In the genomic region with DNA sequence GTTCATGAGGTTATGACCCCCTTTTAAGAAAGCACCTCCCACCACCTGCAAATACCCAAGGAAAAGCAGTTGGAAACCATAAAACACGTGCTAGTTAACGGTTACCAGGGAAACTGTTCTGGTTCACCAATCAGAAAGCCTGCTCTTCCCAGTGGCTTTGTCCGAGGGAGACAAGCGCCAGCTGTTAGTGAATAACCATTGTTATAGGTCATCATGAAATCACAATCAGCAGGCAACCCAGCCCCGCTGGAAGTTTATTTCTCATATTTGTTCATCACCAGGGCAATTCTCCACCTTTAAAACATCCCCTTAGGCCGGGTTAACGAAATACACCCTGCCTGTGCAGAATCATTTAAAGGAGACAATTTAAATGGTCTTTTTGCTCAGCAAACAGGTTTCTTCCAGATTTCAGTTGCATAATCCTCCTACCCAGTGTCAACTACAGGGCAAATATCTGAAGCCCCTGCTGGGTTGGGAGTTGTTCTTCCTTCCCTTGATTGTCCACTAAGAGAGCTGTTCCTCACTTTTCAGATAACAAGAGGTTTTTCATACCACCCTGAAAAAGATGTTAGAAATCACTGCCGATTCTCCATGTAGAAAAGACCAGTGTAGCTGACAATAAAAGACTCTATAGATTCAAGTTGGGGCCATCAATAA, we compare ENCODE assay signal across 7 mouse cellular contexts.
DNase-seq lines count a peak whose midpoint lies in the region; ATAC-seq lines count a peak whose summit lies in the region.

No protein-coding gene starts in this region.

- H3K27ac ChIP-seq in forebrain, embryonic 13.5 days: 0 out of 2 replicates have a peak overlapping the region, but pooled peaks have one; percentile 40
- H3K27ac ChIP-seq in midbrain, embryonic 13.5 days: peak overlapping the region; percentile 84

- intact Hi-C loops in heart, postnatal 36 days (cut with DNase I): no loop called here

- H3K4me1 ChIP-seq in forebrain, embryonic 13.5 days: peaks cover 7% of the 10 kb centered on the region
- peaks cover 12% of the 10 kb centered on the region for H3K4me1 ChIP-seq in midbrain, embryonic 13.5 days (replicated peaks)

- no peaks in the 10 kb centered on the region for H3K36me3 ChIP-seq in forebrain, embryonic 13.5 days (ENCODE audit: poor library complexity, severe bottlenecking)
- no peaks in the 10 kb centered on the region for H3K36me3 ChIP-seq in midbrain, embryonic 13.5 days

- under 1% methylated on average over 8 of the region's 8 CpGs for WGBS in forebrain, embryonic 13.5 days
- WGBS in midbrain, embryonic 13.5 days: 2% methylated on average over 8 of the region's 8 CpGs

- peak overlapping the region; percentile 47 for H3K4me2 ChIP-seq in forebrain, embryonic 13.5 days
- peak overlapping the region; percentile 47 for H3K4me2 ChIP-seq in midbrain, embryonic 13.5 days (replicated peaks)

- H3K27me3 ChIP-seq in forebrain, embryonic 13.5 days: no peaks in the 10 kb centered on the region
- H3K27me3 ChIP-seq in midbrain, embryonic 13.5 days: peaks cover 5% of the 10 kb centered on the region; the same call in 1 of the 2 replicates

- H3K9me3 ChIP-seq in forebrain, embryonic 13.5 days (replicated peaks): no peaks in the 10 kb centered on the region
- H3K9me3 ChIP-seq in midbrain, embryonic 13.5 days: no peaks in the 10 kb centered on the region

- DNase-seq in embryo, embryonic 10 days (ENCODE audit: low spot score): peak; percentile 90
- peak; percentile 6 to 12 for DNase-seq in heart, postnatal 36 days
- peak; percentile 11 to 26 for DNase-seq in kidney, postnatal 36 days
- peak; percentile 14 for DNase-seq in yolk sac, embryonic 10.5 days (ENCODE audit: low spot score)

- ATAC-seq in forebrain, embryonic 13.5 days: peak; percentile 93
- peak; percentile 97 for ATAC-seq in midbrain, embryonic 13.5 days
- no peak for ATAC-seq in inflammation-experienced regulatory T-cells, adult 6 months

- no peak overlapping the region for H3K4me3 ChIP-seq in forebrain, embryonic 13.5 days
- H3K4me3 ChIP-seq in midbrain, embryonic 13.5 days (replicated peaks): peak overlapping the region; percentile 31

- H3K9ac ChIP-seq in forebrain, embryonic 13.5 days: no peak overlapping the region
- H3K9ac ChIP-seq in midbrain, embryonic 13.5 days (replicated peaks): no peak overlapping the region

Comparison
In these comparisons a context has a peak if more than half of its experiments do, and no peak if none do; other contexts are left out.
1. DNase-seq: peak in every context shown above with its lines; median percentile 90 in embryo, embryonic 10 days; 18 in kidney, postnatal 36 days; 14 in yolk sac, embryonic 10.5 days; 9 in heart, postnatal 36 days.